Comparison of ENCODE assay signal across 7 mouse cellular contexts in genomic region chr11:87073343-87073865, GRCm38 (mm10). TPM values are rescaled to one million over a fixed set of nuclear protein-coding genes. Genes with fewer than 3 reads are reported as not detected.
DNase-seq lines count a peak whose midpoint lies in the region; ATAC-seq lines count a peak whose summit lies in the region.

No protein-coding gene starts in this region.

- WGBS in embryonic facial prominence, embryonic 10.5 days = under 1% methylated on average over 24 of the region's 24 CpGs
- WGBS in midbrain, embryonic 11.5 days = under 1% methylated on average over 24 of the region's 24 CpGs

- peak overlapping the region; percentile 91 for H3K27ac ChIP-seq in embryonic facial prominence, embryonic 10.5 days (replicated peaks)
- peak overlapping the region; percentile 95 for H3K27ac ChIP-seq in midbrain, embryonic 11.5 days (ENCODE audit: low read depth, low read length)

- H3K9me3 ChIP-seq in embryonic facial prominence, embryonic 10.5 days = no peaks in the 10 kb centered on the region
- no peaks in the 10 kb centered on the region for H3K9me3 ChIP-seq in midbrain, embryonic 11.5 days (ENCODE audit: control insufficient read depth, low read length)

- H3K4me2 ChIP-seq in midbrain, embryonic 11.5 days = peak overlapping the region; percentile 83

- ATAC-seq in granulocyte monocyte progenitor cell, adult 5-6 weeks (replicated peaks; ENCODE audit: poor library complexity, severe bottlenecking) = peak; percentile 85
- ATAC-seq in midbrain, embryonic 11.5 days (ENCODE audit: low FRiP score) = peak; percentile 74

- H3K9ac ChIP-seq in midbrain, embryonic 11.5 days (ENCODE audit: low read length) = peak overlapping the region; percentile 95

- DNase-seq in adrenal gland, postnatal 25 days = peak; percentile 64
- DNase-seq in embryonic facial prominence, embryonic 10.5 days (ENCODE audit: low spot score) = peak; percentile 79
- peak; percentile 43 for DNase-seq in kidney, adult 11 months
- peak; percentile 79 for DNase-seq in left cerebral cortex, postnatal 4 days
- peak; percentile 98 for DNase-seq in midbrain, embryonic 11.5 days (ENCODE audit: low spot score, missing footprints)
- peak; percentile 77 for DNase-seq in right cerebral cortex, postnatal 4 days

- H3K4me3 ChIP-seq in embryonic facial prominence, embryonic 10.5 days = peak overlapping the region; percentile 79
- H3K4me3 ChIP-seq in midbrain, embryonic 11.5 days (ENCODE audit: low read depth, low read length) = peak overlapping the region; percentile 60

- no peaks in the 10 kb centered on the region for H3K27me3 ChIP-seq in embryonic facial prominence, embryonic 10.5 days (replicated peaks; ENCODE audit: low read depth, poor library complexity, severe bottlenecking)
- H3K27me3 ChIP-seq in midbrain, embryonic 11.5 days (ENCODE audit: control insufficient read depth, insufficient read depth, low read length) = no peaks in the 10 kb centered on the region

- H3K36me3 ChIP-seq in embryonic facial prominence, embryonic 10.5 days (replicated peaks) = peaks cover 24% of the 10 kb centered on the region
- H3K36me3 ChIP-seq in midbrain, embryonic 11.5 days (ENCODE audit: control insufficient read depth, insufficient read depth, low read length) = peaks cover 4% of the 10 kb centered on the region

- H3K4me1 ChIP-seq in embryonic facial prominence, embryonic 10.5 days = peaks cover 21% of the 10 kb centered on the region
- peaks cover 7% of the 10 kb centered on the region for H3K4me1 ChIP-seq in midbrain, embryonic 11.5 days (ENCODE audit: control insufficient read depth, insufficient read depth, low read length)

- intact Hi-C loops in left cerebral cortex, postnatal 4 days (cut with DNase I) = loop anchor here (10.0 kb wide), 1 partner anchor 1939 kb away; no protein-coding TSS in a partner anchor

RNA-seq across cellular contexts. Expression of gene Gdpd1, which starts 0.5 kb away (rescaled TPM):
- 4.3 and 4.8 TPM in 2 replicates for total RNA-seq in adrenal gland, postnatal 25 days (2021)
- 33.7 and 37.3 TPM in 2 replicates for polyA plus RNA-seq in embryonic facial prominence, embryonic 10.5 days (2016; fragmentation: Nextera tagmentation; extraction: Ambion mirVana)
- 0.11 and 1.1 TPM in 2 replicates for total RNA-seq in granulocyte monocyte progenitor cell, adult 5-6 weeks (2014; fragmentation: Nextera tagmentation)
- 0.57 TPM in 1 of 2 replicates, not detected in the other for total RNA-seq in granulocyte monocyte progenitor cell, adult 5-6 weeks (2017)
- 10 to 100 TPM; 79.3 to 79.9 TPM for total RNA-seq in left cerebral cortex, postnatal 4 days (2021)
- polyA plus RNA-seq in midbrain, embryonic 11.5 days (2014; fragmentation: Nextera tagmentation; extraction: Ambion mirVana) = 94.8 and 114 TPM in 2 replicates

RNA-seq across cellular contexts. Expression of gene Smg8, which starts 13.2 kb away (rescaled TPM):
- total RNA-seq in adrenal gland, postnatal 25 days (2021) = 16.2 and 19.6 TPM in 2 replicates
- polyA plus RNA-seq in embryonic facial prominence, embryonic 10.5 days (2016; fragmentation: Nextera tagmentation; extraction: Ambion mirVana) = 28.3 and 33.0 TPM in 2 replicates
- 17.5 and 19.5 TPM in 2 replicates for total RNA-seq in granulocyte monocyte progenitor cell, adult 5-6 weeks (2014; fragmentation: Nextera tagmentation)
- total RNA-seq in granulocyte monocyte progenitor cell, adult 5-6 weeks (2017) = 22.3 and 34.6 TPM in 2 replicates
- 10 to 100 TPM; 18.6 to 19.3 TPM for total RNA-seq in left cerebral cortex, postnatal 4 days (2021)
- 32.4 and 34.0 TPM in 2 replicates for polyA plus RNA-seq in midbrain, embryonic 11.5 days (2014; fragmentation: Nextera tagmentation; extraction: Ambion mirVana)

RNA-seq across cellular contexts. Expression of gene Prr11, which starts 35.1 kb away (rescaled TPM):
- 2.5 and 3.4 TPM in 2 replicates for total RNA-seq in adrenal gland, postnatal 25 days (2021)
- 17.5 and 17.9 TPM in 2 replicates for polyA plus RNA-seq in embryonic facial prominence, embryonic 10.5 days (2016; fragmentation: Nextera tagmentation; extraction: Ambion mirVana)
- 8.6 and 15.1 TPM in 2 replicates for total RNA-seq in granulocyte monocyte progenitor cell, adult 5-6 weeks (2014; fragmentation: Nextera tagmentation)
- total RNA-seq in granulocyte monocyte progenitor cell, adult 5-6 weeks (2017) = 9.6 and 12.6 TPM in 2 replicates
- 1 to 10 TPM; 2.7 to 3.0 TPM for total RNA-seq in left cerebral cortex, postnatal 4 days (2021)
- 17.9 and 20.1 TPM in 2 replicates for polyA plus RNA-seq in midbrain, embryonic 11.5 days (2014; fragmentation: Nextera tagmentation; extraction: Ambion mirVana)

RNA-seq across cellular contexts. Expression of gene Ska2, which starts 35.6 kb away (rescaled TPM):
- total RNA-seq in adrenal gland, postnatal 25 days (2021) = 8.3 and 8.6 TPM in 2 replicates
- 105 and 111 TPM in 2 replicates for polyA plus RNA-seq in embryonic facial prominence, embryonic 10.5 days (2016; fragmentation: Nextera tagmentation; extraction: Ambion mirVana)
- total RNA-seq in granulocyte monocyte progenitor cell, adult 5-6 weeks (2014; fragmentation: Nextera tagmentation) = 17.6 and 18.8 TPM in 2 replicates
- 42.4 and 49.0 TPM in 2 replicates for total RNA-seq in granulocyte monocyte progenitor cell, adult 5-6 weeks (2017)
- total RNA-seq in left cerebral cortex, postnatal 4 days (2021) = 10 to 100 TPM; 28.3 to 28.9 TPM
- polyA plus RNA-seq in midbrain, embryonic 11.5 days (2014; fragmentation: Nextera tagmentation; extraction: Ambion mirVana) = 113 and 115 TPM in 2 replicates

RNA-seq across cellular contexts. Expression of gene Trim37, which starts 53.5 kb away (rescaled TPM):
- total RNA-seq in adrenal gland, postnatal 25 days (2021) = 14.6 and 22.0 TPM in 2 replicates
- 49.1 and 52.1 TPM in 2 replicates for polyA plus RNA-seq in embryonic facial prominence, embryonic 10.5 days (2016; fragmentation: Nextera tagmentation; extraction: Ambion mirVana)
- 29.4 and 33.6 TPM in 2 replicates for total RNA-seq in granulocyte monocyte progenitor cell, adult 5-6 weeks (2014; fragmentation: Nextera tagmentation)
- 53.0 and 67.6 TPM in 2 replicates for total RNA-seq in granulocyte monocyte progenitor cell, adult 5-6 weeks (2017)
- total RNA-seq in left cerebral cortex, postnatal 4 days (2021) = 100 to 1,000 TPM; 142 to 148 TPM
- polyA plus RNA-seq in midbrain, embryonic 11.5 days (2014; fragmentation: Nextera tagmentation; extraction: Ambion mirVana) = 92.5 and 97.1 TPM in 2 replicates

Comparison
In these comparisons a context has a peak if more than half of its experiments do, and no peak if none do; other contexts are left out.
1. Peak in every context shown above with its lines: DNase-seq, ATAC-seq, H3K4me3 ChIP-seq and H3K27ac ChIP-seq.
2. DNase-seq: peak in every context shown above with its lines; median percentile 98 in midbrain, embryonic 11.5 days; 79 in embryonic facial prominence, embryonic 10.5 days; 79 in left cerebral cortex, postnatal 4 days; 77 in right cerebral cortex, postnatal 4 days; 64 in adrenal gland, postnatal 25 days; 43 in kidney, adult 11 months.
3. RNA of gene Gdpd1, which starts 0.5 kb away (total RNA-seq): 79.3 to 79.9 TPM in left cerebral cortex, postnatal 4 days; 4.3 to 4.8 TPM in adrenal gland, postnatal 25 days and 0.11 to 1.1 TPM in granulocyte monocyte progenitor cell, adult 5-6 weeks; every median in the first group is over 10 times any median in the second.